Comparison of ENCODE assay signal across 21 mouse cellular contexts in genomic region chr10:98790456-98790855, GRCm38 (mm10).
A peak's percentile ranks its signal among the peaks of the same experiment; 100 is the strongest.
DNase-seq lines count a peak whose midpoint lies in the region; ATAC-seq and TF ChIP-seq lines count a peak whose summit lies in the region.
"Had no signal": no experiment of that assay in that cellular context is flagged by ENCODE, and none has a peak within 500 bp of the region (broad histone marks: within the 10 kb centered on the region; RNA-seq: fewer than 3 reads in every experiment).

No protein-coding gene starts in this region.

- H3K4me2 ChIP-seq in lung, postnatal 0 days (replicated peaks; ENCODE audit: low read depth, low read length) = no peak overlapping the region
- H3K4me2 ChIP-seq: embryonic facial prominence, embryonic 13.5 days; forebrain, embryonic 13.5 days; heart, embryonic 13.5 days; hindbrain, embryonic 15.5 days had no signal

- ATAC-seq in lung, postnatal 0 days = no peak; the same call in 1 of the 2 replicates
- ATAC-seq in megakaryocyte, adult 5-6 weeks (ENCODE audit: poor library complexity, severe bottlenecking) = peak; percentile 31; the same call in 1 of the 2 replicates
- ATAC-seq: CD4-positive, CD25-positive, alpha-beta regulatory T cell, adult 4 months; forebrain, embryonic 13.5 days; forebrain, postnatal 0 days had no signal

- no peak overlapping the region for H3K9ac ChIP-seq in lung, postnatal 0 days (replicated peaks; ENCODE audit: low read depth)
- H3K9ac ChIP-seq: embryonic facial prominence, embryonic 13.5 days; forebrain, embryonic 13.5 days; forebrain, postnatal 0 days; heart, embryonic 13.5 days; hindbrain, embryonic 15.5 days had no signal

- peak overlapping the region; percentile 44; the same call in 1 of the 2 replicates for H3K27ac ChIP-seq in layer of hippocampus, adult 2 months
- H3K27ac ChIP-seq in lung, postnatal 0 days (ENCODE audit: low read length) = no peak overlapping the region
- H3K27ac ChIP-seq: embryonic facial prominence, embryonic 13.5 days; forebrain, embryonic 13.5 days; heart, embryonic 13.5 days; hindbrain, embryonic 15.5 days had no signal

- H3K9me3 ChIP-seq in lung, postnatal 0 days (ENCODE audit: low read length) = no peaks in the 10 kb centered on the region
- H3K9me3 ChIP-seq: embryonic facial prominence, embryonic 13.5 days; forebrain, embryonic 13.5 days; G1E; heart, embryonic 13.5 days; hindbrain, embryonic 15.5 days had no signal

- WGBS in lung, postnatal 0 days = 59% methylated on average over 3 of the region's 3 CpGs

- no peak for TF ChIP-seq CTCF in layer of hippocampus, adult 2 months (conservative IDR thresholded peaks at IDR 0.05)
- TF ChIP-seq CTCF in lung, postnatal 0 days (IDR thresholded peaks at IDR 0.05) = no peak

- no peaks in the 10 kb centered on the region for H3K36me3 ChIP-seq in lung, postnatal 0 days (ENCODE audit: insufficient read depth, low read length)
- H3K36me3 ChIP-seq: embryonic facial prominence, embryonic 13.5 days; G1E; heart, embryonic 13.5 days; hindbrain, embryonic 15.5 days had no signal

- peak; percentile 79 for TF ChIP-seq EP300 in lung, postnatal 0 days (IDR thresholded peaks at IDR 0.05)

- H3K4me3 ChIP-seq in layer of hippocampus, adult 2 months = no peak overlapping the region
- no peak overlapping the region for H3K4me3 ChIP-seq in lung, postnatal 0 days (ENCODE audit: low read depth, low read length)
- H3K4me3 ChIP-seq: embryonic facial prominence, embryonic 13.5 days; forebrain, embryonic 13.5 days; heart, embryonic 13.5 days; hindbrain, embryonic 15.5 days had no signal

- H3K27me3 ChIP-seq in lung, postnatal 0 days (replicated peaks; ENCODE audit: insufficient read depth, low read length) = no peaks in the 10 kb centered on the region
- H3K27me3 ChIP-seq: embryonic facial prominence, embryonic 13.5 days; forebrain, embryonic 13.5 days; heart, embryonic 13.5 days; hindbrain, embryonic 15.5 days had no signal

- H3K4me1 ChIP-seq in lung, postnatal 0 days (ENCODE audit: insufficient read depth, low read depth, low read length) = no peaks in the 10 kb centered on the region
- H3K4me1 ChIP-seq: forebrain, embryonic 13.5 days; hindbrain, embryonic 15.5 days had no signal

- DNase-seq in layer of hippocampus, adult 2 months (ENCODE audit: low spot score in 2 of 2) = no peak
- no peak for DNase-seq in layer of hippocampus, adult 9-10 months (ENCODE audit: low spot score)
- peak; percentile 74 for DNase-seq in lung, postnatal 0 days (ENCODE audit: low spot score)
- no peak for DNase-seq in lung, adult 18-20 months
- DNase-seq in ovary, postnatal 14 days (ENCODE audit: low spot score) = no peak
- no peak for DNase-seq in cerebellum, adult 9-10 months
- DNase-seq: adrenal gland, adult 8-10 months; B cell, adult 2 months; cerebellum, adult 11 months; cerebellum, adult 8-10 months; cerebellum, postnatal 25 days; forebrain, postnatal 0 days; gastrocnemius, postnatal 14 days; heart, postnatal 36 days had no signal
